Mouse (Mus musculus) macrophage (primary cell): ENCODE data around the gene Gm44503. TPM values are rescaled to one million over a fixed set of nuclear protein-coding genes. Genes with fewer than 3 reads are reported as not detected.

Experiments
- H3K27ac ChIP-seq: fragments of 350-480 bp; formaldehyde crosslinking; 2 replicates; pipeline ENCODE4 v1.9.0; 2021
- H3K36me3 ChIP-seq: fragments of 350-480 bp; formaldehyde crosslinking; 2 replicates; pipeline ENCODE4 v1.9.0; 2021; ENCODE audit errors: inconsistent target
- H3K4me3 ChIP-seq: fragments of 350-480 bp; formaldehyde crosslinking; 2 replicates; pipeline ENCODE4 v1.9.0; 2021; ENCODE audit errors: inconsistent target
- H3K79me2 ChIP-seq: fragments of 350-480 bp; formaldehyde crosslinking; 2 replicates; pipeline ENCODE4 v1.9.0; 2021; ENCODE audit errors: inconsistent target
- WGBS: methylation state at CpG from one replicate; pipeline ENCODE4 v1.1.7; 2026; ENCODE audit warnings: inconsistent platforms; ENCODE audit not compliant: missing documents; 5-methylcytosine and 5-hydroxymethylcytosine counted together
- polyA plus RNA-seq: library from polyadenylated mRNA; stranded (reverse); fragments of 250-400 nt; gene quantifications from 3 replicates; pipeline ENCODE4 v1.2.4, GENCODE M21; 2018; ENCODE audit warnings: inconsistent platforms

The Gm44503 gene
- polyA plus RNA-seq, 1 experiment from 2014 or later = not detected

GRCm38 (mm10) chr9:72954746-72955145 is 3.9 kb upstream of the Gm44503 start:
- H3K79me2 ChIP-seq = no peaks in the 10 kb centered on the region
- WGBS = 54% methylated on average over 2 of the region's 2 CpGs
- H3K27ac ChIP-seq = no peak overlapping the region
- no peaks in the 10 kb centered on the region for H3K36me3 ChIP-seq
- no peak overlapping the region for H3K4me3 ChIP-seq

GRCm38 (mm10) chr9:72955546-72955945 is 3.1 kb upstream of the Gm44503 start:
- 17% methylated on average over 1 of the region's 1 CpGs for WGBS
- H3K4me3 ChIP-seq = no peak overlapping the region
- H3K36me3 ChIP-seq = no peaks in the 10 kb centered on the region
- no peak overlapping the region for H3K27ac ChIP-seq
- H3K79me2 ChIP-seq = no peaks in the 10 kb centered on the region

GRCm38 (mm10) chr9:72961346-72961745 is 2.7 kb downstream of the Gm44503 start:
- WGBS = 86% methylated on average over 8 of the region's 8 CpGs
- Histone ChIP-seq H3K36me3 (no peaks in the 10 kb centered on the region), H3K79me2 (no peaks in the 10 kb centered on the region), H3K4me3 (no peak overlapping the region), H3K27ac (no peak overlapping the region)

GRCm38 (mm10) chr9:72961959-72962358 is 3.3 kb downstream of the Gm44503 start:
- WGBS = 61% methylated on average over 15 of the region's 15 CpGs
- H3K79me2 ChIP-seq = no peaks in the 10 kb centered on the region

GRCm38 (mm10) chr9:72968349-72969061 is 9.9 kb downstream of the Gm44503 start:
- Histone ChIP-seq H3K36me3 (no peaks in the 10 kb centered on the region), H3K4me3 (no peak overlapping the region; the same call in 1 of the 2 replicates), H3K79me2 (no peaks in the 10 kb centered on the region), H3K27ac (peak overlapping the region; percentile 43)
- WGBS = 9% methylated on average over 11 of the region's 11 CpGs

More at GRCm38 (mm10) chr9:72961959-72962358, 3.3 kb downstream of the Gm44503 start:
- Histone ChIP-seq H3K36me3 (no peaks in the 10 kb centered on the region), H3K4me3 (no peak overlapping the region), H3K27ac (no peak overlapping the region)

- Histone ChIP-seq H3K79me2 (no peaks in the 10 kb centered on the region), H3K36me3 (no peaks in the 10 kb centered on the region), H3K27ac (no peak overlapping the region), H3K4me3 (no peak overlapping the region)
- WGBS = 54% methylated on average over 7 of the region's 7 CpGs
These were observed 11.2 kb downstream of the Gm44503 start for GRCm38 (mm10) chr9:72969874-72970273.

GRCm38 (mm10) chr9:72972435-72972834 is 13.8 kb downstream of the Gm44503 start:
- no peak overlapping the region for H3K27ac ChIP-seq
- 98% methylated on average over 5 of the region's 5 CpGs for WGBS
- no peaks in the 10 kb centered on the region for H3K79me2 ChIP-seq
- H3K36me3 ChIP-seq = no peaks in the 10 kb centered on the region
- no peak overlapping the region for H3K4me3 ChIP-seq

- no peaks in the 10 kb centered on the region for H3K79me2 ChIP-seq
- no peak overlapping the region for H3K27ac ChIP-seq
- no peaks in the 10 kb centered on the region for H3K36me3 ChIP-seq
- H3K4me3 ChIP-seq = no peak overlapping the region
These were observed 14.3 kb downstream of the Gm44503 start for GRCm38 (mm10) chr9:72972984-72973383.

GRCm38 (mm10) chr9:72974734-72975133 is 16.1 kb downstream of the Gm44503 start:
- no peak overlapping the region for H3K27ac ChIP-seq
- WGBS = 41% methylated on average over 5 of the region's 5 CpGs
- no peak overlapping the region for H3K4me3 ChIP-seq
- H3K36me3 ChIP-seq = no peaks in the 10 kb centered on the region
- no peaks in the 10 kb centered on the region for H3K79me2 ChIP-seq

- WGBS = 92% methylated on average over 1 of the region's 1 CpGs
- Histone ChIP-seq H3K79me2 (no peaks in the 10 kb centered on the region), H3K27ac (no peak overlapping the region), H3K4me3 (no peak overlapping the region), H3K36me3 (no peaks in the 10 kb centered on the region)
These were observed 16.6 kb downstream of the Gm44503 start for GRCm38 (mm10) chr9:72975242-72975641.

GRCm38 (mm10) chr9:72983066-72983465 is 24.4 kb downstream of the Gm44503 start:
- peaks cover 21% of the 10 kb centered on the region; the same call in 1 of the 2 replicates for H3K79me2 ChIP-seq
- H3K27ac ChIP-seq = no peak overlapping the region
- no peaks in the 10 kb centered on the region for H3K36me3 ChIP-seq
- 96% methylated on average over 2 of the region's 2 CpGs for WGBS
- no peak overlapping the region for H3K4me3 ChIP-seq

GRCm38 (mm10) chr9:72985250-72986220 is 26.9 kb downstream of the Gm44503 start, which contains the start of the genes Ccpg1os and Ccpg1:
Gene Ccpg1os (minus strand): TSS chr9:72985382.
Gene Ccpg1 (plus strand): TSS chr9:72985429.
- no peaks in the 10 kb centered on the region for H3K36me3 ChIP-seq
- H3K27ac ChIP-seq = no peak within 1 kb of the TSS
- WGBS = under 1% methylated on average over 85 of the region's 88 CpGs
- H3K79me2 ChIP-seq = peaks cover 46% of the 10 kb centered on the region; the same call in 1 of the 2 replicates
- peak within 1 kb of the TSS; percentile 73 for H3K4me3 ChIP-seq

- H3K36me3 ChIP-seq = no peaks in the 10 kb centered on the region
- WGBS = 60% methylated on average over 3 of the region's 3 CpGs
- H3K4me3 ChIP-seq = no peak overlapping the region
These were observed 29.1 kb downstream of the Gm44503 start for GRCm38 (mm10) chr9:72987703-72988102.

GRCm38 (mm10) chr9:72988706-72989105 is 30.1 kb downstream of the Gm44503 start:
- Histone ChIP-seq H3K79me2 (peaks cover 58% of the 10 kb centered on the region; the same call in 1 of the 2 replicates), H3K27ac (no peak overlapping the region), H3K36me3 (no peaks in the 10 kb centered on the region), H3K4me3 (no peak overlapping the region)
- 96% methylated on average over 5 of the region's 5 CpGs for WGBS

More at GRCm38 (mm10) chr9:72987703-72988102, 29.1 kb downstream of the Gm44503 start:
- no peak overlapping the region for H3K27ac ChIP-seq
- peaks cover 52% of the 10 kb centered on the region; the same call in 1 of the 2 replicates for H3K79me2 ChIP-seq
